Mouse (Mus musculus) thymus, adult 2 months (tissue): ENCODE data around the gene Racgap1.

Experiments used
- CTCF ChIP-seq: fragments of 200-500 bp; IDR thresholded peaks from 2 replicates; pipeline ENCODE4 v1.5.1; 2012; ENCODE audit warnings: mild to moderate bottlenecking, control low read depth, low read length, moderate library complexity, borderline replicate concordance; ENCODE audit not compliant: control insufficient read depth, poor library complexity, insufficient read depth; ENCODE audit errors: extremely low read depth
- POLR2A ChIP-seq: fragments of 200-500 bp; IDR thresholded peaks from 2 replicates; pipeline ENCODE4 v1.6.1; 2012; ENCODE audit warnings: mild to moderate bottlenecking, low read length, control low read depth, moderate library complexity; ENCODE audit not compliant: control insufficient read depth, poor library complexity, insufficient read depth; ENCODE audit errors: extremely low read depth

GRCm38 (mm10) chr15:99631618-99632017, 19.8 kb downstream of the Racgap1 start:
- TF ChIP-seq CTCF (no peak), POLR2A (no peak)
